Mouse (Mus musculus): ENCODE measurements at regions not wholly inside any gene's neighbourhood (a gene's known extent, or its start where the extent isn't known, plus 50 kb on each side); places are given as distances from the start of the nearest gene placed in this dataset.

GRCm38 (mm10) chr14:48855453-48855852 lies 181.8 kb upstream of the Otx2 start:
- Histone ChIP-seq H3K27ac (ENCODE audit: low read length) (no peak overlapping the region), H3K4me3 (ENCODE audit: low read length) (no peak overlapping the region), H3K4me1 (ENCODE audit: control insufficient read depth, insufficient read depth, low read length) (no peaks in the 10 kb centered on the region), H3K9ac (ENCODE audit: low read length) (no peak overlapping the region), H3K36me3 (ENCODE audit: control insufficient read depth, insufficient read depth) (no peaks in the 10 kb centered on the region), H3K9me3 (replicated peaks; ENCODE audit: control insufficient read depth, low read length) (no peaks in the 10 kb centered on the region), H3K27me3 (ENCODE audit: control insufficient read depth, insufficient read depth, low read length) (peaks cover 14% of the 10 kb centered on the region), H3K4me2 (ENCODE audit: low read depth, low read length) (no peak overlapping the region)
- no peak for ATAC-seq (replicated peaks; ENCODE audit: extremely low read depth, insufficient read depth, low FRiP score)
- 81% methylated on average over 5 of the region's 5 CpGs for WGBS

GRCm38 (mm10) chr14:48854188-48854924 lies 180.7 kb upstream of the Otx2 start:
- Histone ChIP-seq H3K36me3 (ENCODE audit: control insufficient read depth, insufficient read depth) (no peaks in the 10 kb centered on the region), H3K9ac (ENCODE audit: low read length) (no peak overlapping the region), H3K27me3 (ENCODE audit: control insufficient read depth, insufficient read depth, low read length) (peaks cover 14% of the 10 kb centered on the region), H3K9me3 (replicated peaks; ENCODE audit: control insufficient read depth, low read length) (no peaks in the 10 kb centered on the region), H3K27ac (ENCODE audit: low read length) (no peak overlapping the region), H3K4me1 (ENCODE audit: control insufficient read depth, insufficient read depth, low read length) (no peaks in the 10 kb centered on the region), H3K4me2 (ENCODE audit: low read depth, low read length) (no peak overlapping the region), H3K4me3 (ENCODE audit: low read length) (no peak overlapping the region)
- WGBS = 40% methylated on average over 9 of the region's 9 CpGs
- no peak for ATAC-seq (replicated peaks; ENCODE audit: extremely low read depth, insufficient read depth, low FRiP score)

DNA sequence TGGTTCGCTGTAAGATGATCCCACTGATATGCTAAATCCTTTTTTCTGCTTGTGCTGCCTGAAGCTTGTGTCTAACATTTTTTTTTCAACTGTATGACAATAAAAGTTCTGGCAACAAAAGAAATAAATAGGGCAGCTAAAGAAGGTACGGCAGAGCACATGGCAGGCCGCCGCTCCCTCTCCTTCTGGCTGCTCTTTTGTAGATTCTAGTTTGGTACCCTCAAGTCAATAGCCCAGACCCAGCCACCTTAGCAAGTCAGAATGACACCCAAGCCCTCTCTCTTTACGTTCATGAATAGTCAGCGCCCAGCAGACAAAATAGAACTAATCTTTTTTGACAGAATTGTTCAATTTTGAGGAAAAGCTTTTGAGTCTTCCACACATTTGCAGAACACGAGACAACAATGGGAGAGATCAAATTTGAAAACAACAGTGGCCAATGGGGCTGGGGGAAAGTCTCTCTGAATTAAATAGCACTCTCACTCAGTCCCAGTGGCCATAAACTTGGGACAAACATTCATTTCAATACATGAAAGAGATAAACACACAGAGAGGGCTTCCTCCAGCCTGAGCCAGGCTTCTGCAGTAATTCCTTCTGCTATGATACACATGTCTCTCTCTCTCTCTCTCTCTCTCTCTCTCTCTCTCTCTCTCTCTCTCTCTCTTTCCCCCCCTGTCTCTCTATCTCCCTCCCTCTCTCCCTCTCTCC lies 180.0 kb upstream of the Otx2 start:
- H3K36me3 ChIP-seq (ENCODE audit: control insufficient read depth, insufficient read depth) = no peaks in the 10 kb centered on the region
- H3K4me2 ChIP-seq (ENCODE audit: low read depth, low read length) = no peak overlapping the region
- no peak overlapping the region for H3K4me3 ChIP-seq (ENCODE audit: low read length)
- no peak overlapping the region for H3K27ac ChIP-seq (ENCODE audit: low read length)
- H3K9ac ChIP-seq (ENCODE audit: low read length) = no peak overlapping the region
- WGBS = 62% methylated on average over 7 of the region's 7 CpGs
- peaks cover 14% of the 10 kb centered on the region for H3K27me3 ChIP-seq (ENCODE audit: control insufficient read depth, insufficient read depth, low read length)
- no peaks in the 10 kb centered on the region for H3K9me3 ChIP-seq (replicated peaks; ENCODE audit: control insufficient read depth, low read length)
- no peak for ATAC-seq (replicated peaks; ENCODE audit: extremely low read depth, insufficient read depth, low FRiP score)
- H3K4me1 ChIP-seq (ENCODE audit: control insufficient read depth, insufficient read depth, low read length) = no peaks in the 10 kb centered on the region

DNA sequence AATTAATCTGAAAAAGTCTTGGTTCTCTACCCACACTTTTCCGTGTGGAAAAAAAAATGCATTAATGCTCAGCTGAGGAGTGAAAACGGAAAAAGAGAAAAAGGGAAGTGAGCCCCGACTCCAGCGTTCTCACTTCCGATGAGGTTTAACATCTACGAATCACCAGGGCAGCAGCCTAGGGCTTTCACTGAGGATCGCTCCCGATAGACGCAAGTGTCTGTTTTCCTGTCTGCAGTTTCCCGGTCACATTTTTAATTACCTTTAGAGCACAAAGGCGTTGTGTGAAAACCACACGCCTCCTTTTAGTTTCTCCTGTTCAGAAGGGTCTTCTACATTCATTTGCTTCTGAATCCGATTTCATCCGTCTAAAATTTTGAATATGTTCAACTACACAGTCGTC lies 179.2 kb upstream of the Otx2 start:
- H3K36me3 ChIP-seq (ENCODE audit: control insufficient read depth, insufficient read depth) = no peaks in the 10 kb centered on the region
- H3K27ac ChIP-seq (ENCODE audit: low read length) = no peak overlapping the region
- 10% methylated on average over 15 of the region's 15 CpGs for WGBS
- peaks cover 14% of the 10 kb centered on the region for H3K27me3 ChIP-seq (ENCODE audit: control insufficient read depth, insufficient read depth, low read length)
- peak overlapping the region; percentile 37 for H3K4me3 ChIP-seq (ENCODE audit: low read length)
- no peaks in the 10 kb centered on the region for H3K9me3 ChIP-seq (replicated peaks; ENCODE audit: control insufficient read depth, low read length)
- H3K4me1 ChIP-seq (ENCODE audit: control insufficient read depth, insufficient read depth, low read length) = no peaks in the 10 kb centered on the region
- no peak for ATAC-seq (replicated peaks; ENCODE audit: extremely low read depth, insufficient read depth, low FRiP score)
- peak overlapping the region; percentile 50 for H3K4me2 ChIP-seq (ENCODE audit: low read depth, low read length)
- H3K9ac ChIP-seq (ENCODE audit: low read length) = no peak overlapping the region

DNA sequence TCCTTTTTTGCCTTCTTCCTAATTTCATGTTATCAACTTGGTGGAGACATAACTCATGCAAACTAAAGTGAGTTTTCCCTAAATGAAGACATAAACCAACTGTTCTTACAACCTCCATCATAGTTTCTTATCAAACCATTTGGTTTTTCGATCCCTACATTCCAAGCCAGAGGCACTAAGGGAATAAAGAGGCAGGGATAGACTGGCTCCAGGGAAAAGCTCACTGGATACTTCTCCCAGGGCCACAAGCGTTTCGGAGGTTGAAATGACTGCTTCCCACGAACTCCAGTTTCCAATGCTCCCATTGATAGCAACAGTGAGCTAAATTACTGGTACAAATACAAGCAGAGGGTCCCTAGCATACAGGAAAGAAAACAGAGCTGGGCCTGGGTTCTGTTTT lies 178.4 kb upstream of the Otx2 start:
- Histone ChIP-seq H3K36me3 (ENCODE audit: control insufficient read depth, insufficient read depth) (no peaks in the 10 kb centered on the region), H3K4me2 (ENCODE audit: low read depth, low read length) (no peak overlapping the region), H3K4me3 (ENCODE audit: low read length) (no peak overlapping the region), H3K9ac (ENCODE audit: low read length) (no peak overlapping the region), H3K27ac (ENCODE audit: low read length) (no peak overlapping the region), H3K4me1 (ENCODE audit: control insufficient read depth, insufficient read depth, low read length) (no peaks in the 10 kb centered on the region), H3K9me3 (replicated peaks; ENCODE audit: control insufficient read depth, low read length) (no peaks in the 10 kb centered on the region), H3K27me3 (ENCODE audit: control insufficient read depth, insufficient read depth, low read length) (peaks cover 14% of the 10 kb centered on the region)
- ATAC-seq (replicated peaks; ENCODE audit: extremely low read depth, insufficient read depth, low FRiP score) = no peak
- 52% methylated on average over 4 of the region's 4 CpGs for WGBS

DNA sequence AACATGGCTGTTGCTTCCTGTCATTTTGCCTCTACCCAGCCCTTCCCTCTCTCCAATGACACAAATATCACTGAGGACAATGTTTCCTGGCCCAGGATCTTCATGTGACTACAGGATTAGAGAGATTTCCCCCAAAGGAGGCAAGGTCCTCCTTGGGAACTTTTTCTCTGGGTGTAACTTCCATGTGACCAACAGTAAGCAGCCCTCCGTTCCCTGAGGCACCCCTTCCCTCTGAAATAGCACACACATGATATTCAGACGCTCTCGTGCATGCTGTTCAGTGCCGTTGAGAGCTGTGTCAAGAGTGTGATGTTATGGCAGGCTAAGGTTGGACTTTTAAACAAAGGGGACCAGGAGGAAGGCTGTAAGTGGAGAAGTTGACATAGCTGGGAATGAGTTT lies 169.2 kb upstream of the Otx2 start:
- Histone ChIP-seq H3K27ac (ENCODE audit: low read length) (no peak overlapping the region), H3K4me2 (ENCODE audit: low read depth, low read length) (no peak overlapping the region), H3K9me3 (replicated peaks; ENCODE audit: control insufficient read depth, low read length) (no peaks in the 10 kb centered on the region), H3K36me3 (ENCODE audit: control insufficient read depth, insufficient read depth) (no peaks in the 10 kb centered on the region), H3K9ac (ENCODE audit: low read length) (no peak overlapping the region), H3K4me3 (ENCODE audit: low read length) (no peak overlapping the region), H3K27me3 (ENCODE audit: control insufficient read depth, insufficient read depth, low read length) (no peaks in the 10 kb centered on the region), H3K4me1 (ENCODE audit: control insufficient read depth, insufficient read depth, low read length) (no peaks in the 10 kb centered on the region)
- 62% methylated on average over 4 of the region's 4 CpGs for WGBS
- ATAC-seq (replicated peaks; ENCODE audit: extremely low read depth, insufficient read depth, low FRiP score) = no peak

- no peak overlapping the region for H3K9ac ChIP-seq (ENCODE audit: low read length)
- no peaks in the 10 kb centered on the region for H3K9me3 ChIP-seq (replicated peaks; ENCODE audit: control insufficient read depth, low read length)
- WGBS = 49% methylated on average over 5 of the region's 5 CpGs
- H3K27me3 ChIP-seq (ENCODE audit: control insufficient read depth, insufficient read depth, low read length) = no peaks in the 10 kb centered on the region
- H3K4me1 ChIP-seq (ENCODE audit: control insufficient read depth, insufficient read depth, low read length) = no peaks in the 10 kb centered on the region
- H3K36me3 ChIP-seq (ENCODE audit: control insufficient read depth, insufficient read depth) = no peaks in the 10 kb centered on the region
- ATAC-seq (replicated peaks; ENCODE audit: extremely low read depth, insufficient read depth, low FRiP score) = no peak
- H3K4me2 ChIP-seq (ENCODE audit: low read depth, low read length) = no peak overlapping the region
- no peak overlapping the region for H3K27ac ChIP-seq (ENCODE audit: low read length)
- H3K4me3 ChIP-seq (ENCODE audit: low read length) = no peak overlapping the region
Observed at GRCm38 (mm10) chr14:48841278-48841677, 167.7 kb upstream of the Otx2 start.

GRCm38 (mm10) chr14:48837181-48837580 lies 163.6 kb upstream of the Otx2 start:
- ATAC-seq (replicated peaks; ENCODE audit: extremely low read depth, insufficient read depth, low FRiP score) = no peak

GRCm38 (mm10) chr14:48836071-48836470 lies 162.5 kb upstream of the Otx2 start:
- H3K9ac ChIP-seq (ENCODE audit: low read length) = no peak overlapping the region
- H3K4me2 ChIP-seq (ENCODE audit: low read depth, low read length) = no peak overlapping the region
- H3K4me1 ChIP-seq (ENCODE audit: control insufficient read depth, insufficient read depth, low read length) = no peaks in the 10 kb centered on the region
- H3K36me3 ChIP-seq (ENCODE audit: control insufficient read depth, insufficient read depth) = no peaks in the 10 kb centered on the region
- no peaks in the 10 kb centered on the region for H3K27me3 ChIP-seq (ENCODE audit: control insufficient read depth, insufficient read depth, low read length)
- ATAC-seq (replicated peaks; ENCODE audit: extremely low read depth, insufficient read depth, low FRiP score) = no peak
- no peak overlapping the region for H3K4me3 ChIP-seq (ENCODE audit: low read length)
- H3K27ac ChIP-seq (ENCODE audit: low read length) = no peak overlapping the region
- WGBS = 68% methylated on average over 2 of the region's 2 CpGs
- no peaks in the 10 kb centered on the region for H3K9me3 ChIP-seq (replicated peaks; ENCODE audit: control insufficient read depth, low read length)

More at GRCm38 (mm10) chr14:48837181-48837580, 163.6 kb upstream of the Otx2 start:
- Histone ChIP-seq H3K4me3 (ENCODE audit: low read length) (no peak overlapping the region), H3K4me1 (ENCODE audit: control insufficient read depth, insufficient read depth, low read length) (no peaks in the 10 kb centered on the region), H3K9me3 (replicated peaks; ENCODE audit: control insufficient read depth, low read length) (no peaks in the 10 kb centered on the region), H3K27ac (ENCODE audit: low read length) (no peak overlapping the region), H3K27me3 (ENCODE audit: control insufficient read depth, insufficient read depth, low read length) (no peaks in the 10 kb centered on the region), H3K4me2 (ENCODE audit: low read depth, low read length) (no peak overlapping the region), H3K36me3 (ENCODE audit: control insufficient read depth, insufficient read depth) (no peaks in the 10 kb centered on the region), H3K9ac (ENCODE audit: low read length) (no peak overlapping the region)
- 72% methylated on average over 6 of the region's 6 CpGs for WGBS

All from heart, embryonic 16.5 days (tissue).